Mouse (Mus musculus) CD4-positive naive resting alpha-beta T cell, adult 76 days (primary cell): ENCODE data around the gene Kdf1. TPM values are rescaled to one million over a fixed set of nuclear protein-coding genes. Genes with fewer than 3 reads are reported as not detected.

Experiments
- total RNA-seq: library from RNA; stranded (reverse); gene quantifications from one replicate; pipeline ENCODE4 v1.2.4, GENCODE M21; 2023

The Kdf1 gene
- total RNA-seq, result 0.53 TPM

GRCm38 (mm10) chr4:133518601-133519368, at the start of gene Kdf1:
TSS of gene Kdf1 (plus strand) at chr4:133518963.

DNA sequence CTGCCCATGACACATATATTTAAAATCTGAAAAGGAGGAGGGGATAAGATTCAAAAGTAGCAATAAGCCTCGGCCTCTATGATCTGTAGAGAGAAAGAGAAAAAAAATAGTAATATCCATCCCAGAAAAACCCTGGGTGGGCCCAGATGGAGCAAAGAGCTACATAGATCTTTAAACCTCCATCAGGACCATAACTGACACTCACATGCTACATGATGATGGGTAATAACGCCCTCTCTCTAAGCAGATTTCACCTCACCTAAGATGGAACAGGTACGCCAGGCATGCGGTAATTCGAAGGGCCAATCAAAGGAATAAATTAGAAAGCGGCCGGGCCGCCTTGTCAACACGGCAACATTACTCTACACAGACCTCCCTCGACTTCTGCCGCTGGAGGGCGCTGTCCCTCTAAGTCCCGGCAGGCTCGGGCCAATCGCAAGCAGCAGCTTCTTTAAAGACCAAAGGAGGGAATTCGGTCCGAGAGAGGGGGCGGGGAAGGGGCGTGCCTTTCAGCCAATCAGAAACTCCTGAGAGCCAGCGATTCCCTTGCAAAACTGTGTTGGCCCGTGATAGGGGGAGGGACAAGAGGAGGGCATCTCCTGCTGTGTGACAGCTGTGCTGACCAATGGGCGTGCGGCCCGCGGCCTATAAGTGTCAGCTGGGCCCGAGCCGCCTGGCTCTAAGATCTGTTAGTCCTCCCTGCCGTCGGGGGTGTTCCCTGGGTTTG, 39.1 kb upstream of the Kdf1 start, which contains the start of gene Tent5b:
TSS of gene Tent5b (plus strand) at position 675 of the 727 bp plus-strand sequence.

DNA sequence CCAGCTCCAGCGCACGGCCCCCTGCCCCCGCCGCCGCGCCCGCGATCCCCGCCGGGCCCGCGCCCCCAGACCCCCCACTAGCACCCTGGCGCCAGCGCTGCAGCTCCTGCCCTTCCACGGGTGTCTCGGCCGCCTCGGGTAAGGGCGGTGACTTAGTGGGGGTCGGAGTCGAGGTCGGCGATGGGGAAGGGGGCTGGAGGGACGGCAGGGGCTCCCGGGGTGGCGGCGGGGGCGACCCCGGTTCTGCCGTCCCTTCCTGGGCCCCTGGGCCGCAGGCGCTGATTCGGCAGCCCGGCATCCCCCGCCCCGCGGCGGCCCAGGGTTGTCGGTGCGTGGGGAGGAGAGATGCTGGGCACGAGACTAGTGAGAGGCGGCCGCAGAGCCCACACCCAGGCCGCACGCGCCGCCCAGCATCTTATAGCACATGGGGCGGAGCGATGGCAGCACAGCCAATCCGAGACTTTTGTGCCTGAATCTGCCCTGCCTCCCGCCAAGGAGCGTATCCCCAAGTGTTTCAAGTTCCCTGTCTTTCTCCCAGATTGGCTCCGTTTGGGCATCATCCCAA, 20.5 kb upstream of the Kdf1 start, which contains the start of gene Trnp1:
TSS of gene Trnp1 (minus strand) at position 391 of the 565 bp plus-strand sequence.

DNA sequence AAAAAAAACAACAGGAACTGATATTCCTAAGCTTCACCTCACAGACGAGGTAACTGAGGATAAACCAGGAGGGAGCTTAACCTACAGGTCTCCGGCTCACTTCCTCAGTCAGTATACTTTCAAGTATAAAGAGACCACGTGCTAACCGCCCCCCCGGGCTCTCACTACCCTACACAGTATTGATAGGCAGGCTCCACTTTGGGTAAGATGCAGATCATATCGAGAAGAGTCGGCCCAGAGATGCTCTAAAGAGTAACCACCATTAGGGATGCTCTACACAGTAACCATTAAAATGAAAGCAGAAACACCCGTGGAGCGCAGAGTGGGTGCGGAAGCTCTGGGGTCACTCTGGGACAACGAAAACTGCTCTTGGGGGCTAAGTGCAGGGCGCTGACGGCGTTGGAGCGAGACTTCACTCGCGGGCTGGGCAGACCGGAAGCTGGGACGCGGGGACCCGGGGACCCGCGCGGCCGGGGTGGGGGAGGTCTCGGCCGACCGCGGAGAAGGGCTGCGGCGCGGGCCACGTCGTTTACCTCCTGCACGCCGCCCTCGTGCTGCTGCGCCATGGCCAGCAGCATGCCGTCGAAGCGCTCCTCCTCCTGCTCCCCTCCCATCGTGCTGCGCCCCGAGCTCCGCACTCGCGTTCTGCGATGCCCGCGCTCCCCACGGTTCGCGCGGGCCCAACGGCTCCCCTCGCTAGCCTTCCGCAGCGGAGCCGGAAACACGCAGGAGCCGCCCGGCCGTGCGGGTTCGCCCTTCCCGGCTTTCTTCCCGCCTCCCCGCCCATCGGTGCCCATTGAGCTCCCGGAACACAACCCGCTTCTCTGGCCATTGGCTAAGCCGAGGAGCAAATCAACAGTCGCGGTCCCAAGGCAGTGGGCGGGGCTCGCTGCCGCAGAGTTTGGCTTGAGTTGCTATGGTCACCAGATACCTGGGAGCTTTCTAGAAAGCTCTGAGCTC, 26.8 kb downstream of the Kdf1 start, which contains the start of gene Nudc:
TSS of gene Nudc (minus strand) at position 725 of the 960 bp plus-strand sequence.

DNA sequence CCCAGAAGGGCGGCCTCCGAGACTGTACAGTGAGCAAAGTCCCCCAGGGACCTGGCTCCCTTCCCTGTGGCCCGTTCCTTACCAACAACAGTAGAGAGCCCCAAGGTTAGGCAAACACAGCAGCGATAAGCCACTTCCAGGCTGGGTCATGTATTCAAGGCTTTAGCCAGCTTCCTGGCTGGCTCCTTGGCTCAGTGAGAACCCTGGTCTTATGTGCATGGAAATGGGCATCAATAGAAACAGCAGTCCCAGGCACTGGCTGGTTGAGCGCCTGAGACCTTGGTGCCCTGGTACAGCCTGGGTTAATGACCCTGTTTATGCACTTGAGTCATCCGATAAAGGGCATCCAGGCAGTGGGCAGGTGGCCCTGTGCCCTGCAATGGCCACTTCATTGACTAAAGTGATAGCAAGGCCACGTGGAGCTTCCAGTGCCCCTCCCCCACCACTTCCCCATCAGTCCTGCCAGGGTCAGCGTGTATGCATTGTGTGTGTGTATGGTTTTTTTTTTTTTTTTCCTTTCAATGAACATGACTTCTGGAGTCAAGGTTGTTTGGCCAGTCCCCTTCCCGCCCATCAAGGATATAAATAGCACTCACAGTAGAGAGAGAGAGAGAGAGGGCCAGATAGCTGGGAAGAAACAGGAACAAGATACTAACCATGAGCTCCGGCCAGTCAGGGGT, 34.1 kb downstream of the Kdf1 start, which contains the start of gene Nr0b2:
TSS of gene Nr0b2 (plus strand) at position 609 of the 680 bp plus-strand sequence.

DNA sequence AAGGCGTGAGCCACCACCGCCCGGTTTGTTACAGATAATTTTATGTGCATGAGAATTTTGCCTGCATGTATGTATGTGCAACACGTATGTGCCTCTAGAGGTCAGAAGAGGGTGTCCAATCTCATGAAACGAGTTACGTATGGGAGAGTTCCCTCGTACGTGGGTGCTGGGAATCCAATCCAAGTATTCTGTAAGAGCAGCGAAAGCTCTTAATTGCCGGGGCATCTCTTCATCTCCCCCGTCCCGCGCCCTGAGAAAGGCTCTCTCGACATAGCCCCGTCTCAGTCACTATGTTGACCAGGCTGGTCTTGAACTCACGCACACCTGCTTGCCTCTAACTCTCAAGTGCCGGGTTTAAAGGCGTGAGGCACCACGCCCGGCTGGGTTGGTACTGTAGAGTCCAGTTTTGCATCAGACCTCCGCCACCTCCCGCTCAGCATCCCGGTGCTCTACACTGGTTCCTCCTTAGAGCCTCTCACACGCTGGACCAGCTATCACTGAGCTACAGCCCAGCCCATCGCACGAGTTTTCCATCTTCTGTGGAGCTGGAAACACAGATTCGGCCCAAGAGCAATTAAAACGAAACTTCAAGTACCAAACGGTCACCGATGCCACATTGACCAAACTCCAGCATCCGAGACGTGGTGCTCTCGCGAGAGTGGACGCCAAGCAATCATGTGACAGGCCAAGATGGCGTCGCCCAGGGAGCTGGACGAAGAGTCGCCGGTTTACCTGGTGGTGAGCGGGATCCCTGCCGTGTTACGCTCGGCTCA, 55.5 kb downstream of the Kdf1 start, which contains the start of gene Gpatch3:
TSS of gene Gpatch3 (plus strand) at position 676 of the 773 bp plus-strand sequence.

Other genes starting within 250 kb of the Kdf1 start
- gene Tmem222, start 241.2 kb upstream of the Kdf1 start, total RNA-seq, result 81.4 TPM
- gene Wdtc1, start 165.5 kb upstream of the Kdf1 start, total RNA-seq, result 32.1 TPM
- gene Slc9a1, start 149.3 kb upstream of the Kdf1 start, total RNA-seq, result 49.9 TPM
- not detected for gene Tent5b, start 38.8 kb upstream of the Kdf1 start, total RNA-seq
- gene Trnp1, start 20.4 kb upstream of the Kdf1 start, total RNA-seq, result 0.91 TPM
- gene Nudc, start 27.0 kb downstream of the Kdf1 start, total RNA-seq, result 77.9 TPM
- not detected for gene Nr0b2, start 34.4 kb downstream of the Kdf1 start, total RNA-seq
- gene Gpatch3, start 55.8 kb downstream of the Kdf1 start, total RNA-seq, result 30.0 TPM
- 21.9 TPM for gene Gpn2, start 65.4 kb downstream of the Kdf1 start, total RNA-seq
- 60.9 TPM for gene Sfn, start 83.2 kb downstream of the Kdf1 start, total RNA-seq
- gene Zdhhc18, start 131.2 kb downstream of the Kdf1 start, total RNA-seq, result 240 TPM
- gene Pigv, start 153.7 kb downstream of the Kdf1 start, total RNA-seq, result 13.4 TPM
- 304 TPM for gene Arid1a, start 237.8 kb downstream of the Kdf1 start, total RNA-seq